In genomic region chr2:155100796-155101259, GRCm38 (mm10) we compare ENCODE assay signal across 14 mouse cellular contexts. TPM values are rescaled to one million over a fixed set of nuclear protein-coding genes. Genes with fewer than 3 reads are reported as not detected.
A peak's percentile ranks its signal among the peaks of the same experiment; 100 is the strongest.
DNase-seq lines count a peak whose midpoint lies in the region; ATAC-seq and TF ChIP-seq lines count a peak whose summit lies in the region.
"Had no signal": no experiment of that assay in that cellular context is flagged by ENCODE, and none has a peak within 500 bp of the region (broad histone marks: within the 10 kb centered on the region; RNA-seq: fewer than 3 reads in every experiment).

No protein-coding gene starts in this region.

- no peak overlapping the region for H3K4me2 ChIP-seq in intestine, embryonic 16.5 days (ENCODE audit: low read depth, low read length)
- H3K4me2 ChIP-seq: limb, embryonic 13.5 days; midbrain, embryonic 13.5 days had no signal

- no peak overlapping the region for H3K4me3 ChIP-seq in layer of hippocampus, adult 2 months
- H3K4me3 ChIP-seq in bone marrow, adult 2 months (replicated peaks; ENCODE audit: control insufficient read depth, low read depth, low read length): no peak overlapping the region
- H3K4me3 ChIP-seq in intestine, embryonic 16.5 days (ENCODE audit: low read length): no peak overlapping the region
- H3K4me3 ChIP-seq: heart, adult 2 months; limb, embryonic 13.5 days; midbrain, embryonic 13.5 days had no signal

- no peak for DNase-seq in layer of hippocampus, adult 2 months (ENCODE audit: low spot score in 2 of 2)
- DNase-seq in layer of hippocampus, adult 8-10 months (ENCODE audit: low spot score in 2 of 2): no peak
- no peak for DNase-seq in gastrocnemius, postnatal 14 days
- no peak for DNase-seq in left cerebral cortex, postnatal 4 days
- DNase-seq in ovary, postnatal 14 days (ENCODE audit: low spot score): no peak
- DNase-seq: cerebellum, adult 9-11 months; heart, adult 2 months; heart, postnatal 14 days had no signal

- intact Hi-C loops in gastrocnemius, postnatal 14 days (cut with DNase I; ENCODE audit: low total_unique reads): no loop called here
- intact Hi-C loops in left cerebral cortex, postnatal 4 days (cut with DNase I): no loop called here

- TF ChIP-seq CTCF in layer of hippocampus, adult 2 months (conservative IDR thresholded peaks at IDR 0.05): no peak
- TF ChIP-seq CTCF in bone marrow, adult 2 months (IDR thresholded peaks at IDR 0.05; ENCODE audit: control insufficient read depth, insufficient read depth, low read length): no peak

- ATAC-seq in intestine, embryonic 16.5 days: peak; percentile 72
- 0 out of 2 replicates have a peak, but pooled peaks have one; percentile 16 for ATAC-seq in neutrophil, adult 5-6 weeks (ENCODE audit: extremely low read depth, insufficient number of reproducible peaks, low FRiP score, poor library complexity, severe bottlenecking)
- ATAC-seq: hindbrain, postnatal 0 days; midbrain, embryonic 13.5 days had no signal

- H3K9ac ChIP-seq in intestine, embryonic 16.5 days (ENCODE audit: low read depth, low read length): no peak overlapping the region
- H3K9ac ChIP-seq: limb, embryonic 13.5 days; midbrain, embryonic 13.5 days had no signal

- H3K27ac ChIP-seq in layer of hippocampus, adult 2 months: peak overlapping the region; percentile 74; the same call in 1 of the 2 replicates
- H3K27ac ChIP-seq in bone marrow, adult 2 months (ENCODE audit: control insufficient read depth, insufficient read depth, low read depth, low read length, poor library complexity): peak overlapping the region; percentile 74
- peak overlapping the region; percentile 94 for H3K27ac ChIP-seq in intestine, embryonic 16.5 days (ENCODE audit: low read length)
- H3K27ac ChIP-seq: heart, adult 2 months; hindbrain, postnatal 0 days; limb, embryonic 13.5 days; midbrain, embryonic 13.5 days had no signal

- TF ChIP-seq POLR2A in bone marrow, adult 2 months (IDR thresholded peaks at IDR 0.05; ENCODE audit: borderline replicate concordance, control insufficient read depth, low read depth, low read length): no peak

- no peaks in the 10 kb centered on the region for H3K27me3 ChIP-seq in intestine, embryonic 16.5 days (replicated peaks; ENCODE audit: control insufficient read depth, insufficient read depth, low read length)
- H3K27me3 ChIP-seq: limb, embryonic 13.5 days; midbrain, embryonic 13.5 days had no signal

- 8% methylated on average over 3 of the region's 3 CpGs for WGBS in bone marrow, adult 2 months
- WGBS in intestine, embryonic 16.5 days: 56% methylated on average over 3 of the region's 3 CpGs

- no peaks in the 10 kb centered on the region for H3K9me3 ChIP-seq in intestine, embryonic 16.5 days (ENCODE audit: control insufficient read depth, low read length)
- H3K9me3 ChIP-seq: limb, embryonic 13.5 days; midbrain, embryonic 13.5 days had no signal

- peaks cover 4% of the 10 kb centered on the region for H3K4me1 ChIP-seq in bone marrow, adult 2 months (ENCODE audit: control insufficient read depth, insufficient read depth, low read length)
- 0 out of 2 replicates have a peak, but pooled peaks cover 10% of the 10 kb centered on the region for H3K4me1 ChIP-seq in intestine, embryonic 16.5 days (ENCODE audit: control insufficient read depth, insufficient read depth, low read length)
- H3K4me1 ChIP-seq: limb, embryonic 13.5 days had no signal

- no peaks in the 10 kb centered on the region for H3K36me3 ChIP-seq in intestine, embryonic 16.5 days (ENCODE audit: control insufficient read depth, insufficient read depth, low read length)
- H3K36me3 ChIP-seq: limb, embryonic 13.5 days; midbrain, embryonic 13.5 days had no signal

RNA-seq across cellular contexts. Expression of gene Ahcy, which starts 26.5 kb away (rescaled TPM):
- total RNA-seq in layer of hippocampus, adult 2 months (2021): 10 to 100 TPM; 14.6 to 16.2 TPM
- total RNA-seq in layer of hippocampus, adult 8-10 months (2022): 10 to 100 TPM; 14.8 to 16.8 (median 16.3) TPM
- 11.7 and 18.5 TPM in 2 replicates for polyA plus RNA-seq in bone marrow, adult 2 months (2011; ENCODE audit: insufficient read depth, insufficient read length, low replicate concordance, missing spikeins)
- polyA plus RNA-seq in intestine, embryonic 16.5 days (2015; fragmentation: Nextera tagmentation; extraction: Ambion mirVana): 111 and 118 TPM in 2 replicates
- 16.5 and 19.0 TPM in 2 replicates for total RNA-seq in neutrophil, adult 5-6 weeks (2017)
- 10 to 100 TPM; 15.4 to 18.3 TPM for total RNA-seq in gastrocnemius, postnatal 14 days (2021)
- 10 to 100 TPM; 22.0 to 23.0 TPM for total RNA-seq in left cerebral cortex, postnatal 4 days (2021)

RNA-seq across cellular contexts. Expression of gene Itch, which starts 32.5 kb away (rescaled TPM):
- total RNA-seq in layer of hippocampus, adult 2 months (2021): 10 to 100 TPM; 58.7 to 60.1 TPM
- total RNA-seq in layer of hippocampus, adult 8-10 months (2022): 10 to 100 TPM; 49.5 to 73.0 (median 63.1) TPM
- polyA plus RNA-seq in bone marrow, adult 2 months (2011; ENCODE audit: insufficient read depth, insufficient read length, low replicate concordance, missing spikeins): 12.4 and 21.0 TPM in 2 replicates
- polyA plus RNA-seq in intestine, embryonic 16.5 days (2015; fragmentation: Nextera tagmentation; extraction: Ambion mirVana): 40.3 and 41.3 TPM in 2 replicates
- 134 and 145 TPM in 2 replicates for total RNA-seq in neutrophil, adult 5-6 weeks (2017)
- 10 to 100 TPM; 23.0 to 24.4 TPM for total RNA-seq in gastrocnemius, postnatal 14 days (2021)
- 10 to 100 TPM; 39.0 to 43.4 TPM for total RNA-seq in left cerebral cortex, postnatal 4 days (2021)
